Mouse (Mus musculus) MEL (cell line): ENCODE measurements around the gene Nphp4. TPM values are rescaled to one million over a fixed set of nuclear protein-coding genes. Genes with fewer than 3 reads are reported as not detected.

Source experiments
- DNase-seq: peaks from one replicate; pipeline ENCODE4 v3.0.0; 2011; ENCODE audit warnings: low read depth, low spot score
- H3K27ac ChIP-seq: 2 replicates; pipeline ENCODE4 v1.5.1; 2012; ENCODE audit warnings: low read depth, mild to moderate bottlenecking, control low read depth, low read length, moderate library complexity; ENCODE audit not compliant: control insufficient read depth
- H3K27me3 ChIP-seq, 2 experiments: fragments of 150-350 bp in 1 of 2; sonication (generic) in 1 of 2; 2 replicates each; pipeline ENCODE4 v1.6.1; 2012; ENCODE audit warnings: low read length in 2 of 2, mild to moderate bottlenecking in 2 of 2, improper control_type of control experiment in 1 of 2, moderate library complexity in 1 of 2; ENCODE audit not compliant: insufficient read depth in 2 of 2, control insufficient read depth in 1 of 2
- H3K36me3 ChIP-seq, 2 experiments: 2 replicates each; pipeline ENCODE4 v1.6.1; 2012 to 2014; ENCODE audit warnings: low read length in 2 of 2, improper control_type of control experiment in 1 of 2, inconsistent platforms in 1 of 2, mild to moderate bottlenecking in 1 of 2; ENCODE audit not compliant: insufficient read depth in 2 of 2, control insufficient read depth in 1 of 2
- H3K4me1 ChIP-seq, 2 experiments: fragments of 150-350 bp in 1 of 2; sonication (generic) in 1 of 2; 2 replicates each; pipeline ENCODE4 v1.6.1; 2012; ENCODE audit warnings: low read length in 2 of 2, improper control_type of control experiment in 1 of 2, mild to moderate bottlenecking in 1 of 2; ENCODE audit not compliant: insufficient read depth in 2 of 2, control insufficient read depth in 1 of 2
- H3K4me3 ChIP-seq, 2 experiments: fragments of 150-350 bp in 1 of 2; sonication (generic) in 1 of 2; 2 replicates each; pipeline ENCODE4 v1.5.1; 2012; ENCODE audit warnings: low read depth in 2 of 2, low read length in 2 of 2, mild to moderate bottlenecking in 2 of 2, moderate library complexity in 2 of 2, control low read depth in 1 of 2, improper control_type of control experiment in 1 of 2; ENCODE audit not compliant: control insufficient read depth in 1 of 2, insufficient read depth in 1 of 2
- H3K79me2 ChIP-seq: 2 replicates; pipeline ENCODE4 v1.6.1; 2012; ENCODE audit warnings: mild to moderate bottlenecking, low read length, moderate library complexity; ENCODE audit not compliant: control insufficient read depth, poor library complexity, insufficient read depth
- H3K9ac ChIP-seq: 2 replicates; pipeline ENCODE4 v1.6.1; 2012; ENCODE audit warnings: low read depth, mild to moderate bottlenecking, control low read depth, low read length, moderate library complexity; ENCODE audit not compliant: control insufficient read depth, poor library complexity, severe bottlenecking
- H3K9me3 ChIP-seq: fragments of 150-350 bp; sonication (generic); replicated peaks from 2 replicates; pipeline ENCODE4 v1.6.1; 2012; ENCODE audit warnings: mild to moderate bottlenecking, low read length, improper control_type of control experiment, moderate library complexity; ENCODE audit not compliant: insufficient read depth
- CTCF ChIP-seq, 3 experiments: IDR thresholded peaks in 2 of 3; conservative IDR thresholded peaks in 1 of 3; 2 replicates each; pipeline ENCODE4 v1.5.1; 2011 to 2012; ENCODE audit warnings: low read length in 3 of 3, low read depth in 2 of 3, mild to moderate bottlenecking in 2 of 3, improper control_type of control experiment in 1 of 3, inconsistent platforms in 1 of 3, mixed read lengths in 1 of 3, moderate library complexity in 1 of 3; ENCODE audit not compliant: control insufficient read depth in 1 of 3, insufficient read depth in 1 of 3, poor library complexity in 1 of 3, severe bottlenecking in 1 of 3
- MAFK ChIP-seq: IDR thresholded peaks from 2 replicates; pipeline ENCODE4 v1.6.1; 2011; ENCODE audit warnings: low read depth, mild to moderate bottlenecking, low read length, improper control_type of control experiment, borderline replicate concordance
- MAZ ChIP-seq: IDR thresholded peaks from 2 replicates; pipeline ENCODE4 v1.6.1; 2012; ENCODE audit warnings: low read depth, mild to moderate bottlenecking, inconsistent platforms, low read length, improper control_type of control experiment
- NRF1 ChIP-seq: IDR thresholded peaks from 2 replicates; pipeline ENCODE4 v1.6.1; 2014; ENCODE audit warnings: low read depth, mild to moderate bottlenecking, inconsistent platforms, low read length, improper control_type of control experiment, moderate library complexity; ENCODE audit not compliant: poor library complexity, insufficient read depth, severe bottlenecking
- POLR2A ChIP-seq, 2 experiments: IDR thresholded peaks; 2 replicates each; pipeline ENCODE4 v1.6.1; 2011 to 2012; ENCODE audit warnings: low read length in 2 of 2, mild to moderate bottlenecking in 2 of 2, control low read depth in 1 of 2, improper control_type of control experiment in 1 of 2, low read depth in 1 of 2, moderate library complexity in 1 of 2; ENCODE audit not compliant: control insufficient read depth in 1 of 2, insufficient read depth in 1 of 2, poor library complexity in 1 of 2
- RAD21 ChIP-seq: IDR thresholded peaks from 2 replicates; pipeline ENCODE4 v1.6.1; 2011; ENCODE audit warnings: mild to moderate bottlenecking, low read depth, low read length, improper control_type of control experiment
- SMC3 ChIP-seq: IDR thresholded peaks from 2 replicates; pipeline ENCODE4 v1.6.1; 2011; ENCODE audit warnings: low read depth, low read length, improper control_type of control experiment
- TBP ChIP-seq: IDR thresholded peaks from 2 replicates; pipeline ENCODE4 v1.8.0; 2011; ENCODE audit warnings: low read depth, low read length, improper control_type of control experiment
- ZC3H11A ChIP-seq: IDR thresholded peaks from 2 replicates; pipeline ENCODE4 v1.6.1; 2012; ENCODE audit warnings: low read depth, mild to moderate bottlenecking, inconsistent platforms, low read length, improper control_type of control experiment
- polyA plus RNA-seq, 2 experiments: library from polyadenylated mRNA; stranded (reverse) in 1 of 2; unstranded in 1 of 2; fragments of >175 nt in 1 of 2; fragments of >200 nt in 1 of 2; gene quantifications; 2 replicates each; pipeline versions ENCODE4 v1.2.1 to v1.2.4; 2012; ENCODE audit warnings: low replicate concordance in 2 of 2, low read depth in 1 of 2; ENCODE audit not compliant: insufficient read length in 2 of 2, insufficient read depth in 1 of 2, missing spikeins in 1 of 2
- total RNA-seq: library from RNA; depleted of rRNA; stranded (reverse); fragments of 300-350 nt; gene quantifications from 2 replicates; pipeline ENCODE4 v1.2.3, GENCODE M21; 2012; rRNA removed

The Nphp4 gene
- total RNA-seq, result not detected in 2 replicates
- not detected for polyA plus RNA-seq

DNA sequence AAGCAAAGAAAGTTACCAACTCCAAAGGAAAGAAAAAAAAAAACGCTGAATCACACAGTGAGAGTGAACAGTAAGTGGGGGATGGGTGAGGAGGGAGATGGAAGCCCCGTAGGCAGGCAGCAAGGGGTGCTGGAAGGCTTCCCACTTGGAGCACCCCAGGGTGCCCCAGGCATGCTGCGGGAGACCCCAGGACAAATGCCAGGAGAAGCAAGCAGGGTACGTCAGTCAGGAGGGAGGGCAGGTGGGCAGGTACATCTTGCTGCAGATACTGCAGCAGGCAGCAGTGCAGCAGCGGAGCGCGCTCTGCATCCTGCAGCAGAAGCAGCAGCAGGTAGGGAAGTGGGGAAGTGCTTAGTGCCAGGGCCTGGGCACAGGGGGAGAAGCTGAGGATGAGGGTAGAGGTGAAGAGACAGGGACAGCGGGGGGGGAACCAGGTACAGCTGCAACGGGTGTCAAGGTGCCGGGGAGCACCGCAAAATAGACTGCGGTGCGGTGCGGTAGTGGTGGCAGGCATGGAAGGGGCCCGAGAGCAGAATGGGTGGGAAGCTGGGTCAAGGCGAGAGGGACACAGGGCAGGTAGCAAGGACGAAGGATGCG is at the start of gene Nphp4:
Nphp4 (plus strand) TSS at position 280 of the 597 bp plus-strand sequence.
- H3K9me3 ChIP-seq, result no peaks in the 10 kb centered on the region
- no peak within 1 kb of the TSS for H3K27ac ChIP-seq
- no peak for TF ChIP-seq MAFK
- no peak within 1 kb of the TSS for H3K4me3 ChIP-seq
- no peaks in the 10 kb centered on the region for H3K36me3 ChIP-seq
- no peak for DNase-seq
- no peak within 1 kb of the TSS for H3K9ac ChIP-seq
- no peaks in the 10 kb centered on the region for H3K27me3 ChIP-seq
- H3K4me1 ChIP-seq, result no peaks in the 10 kb centered on the region
- H3K79me2 ChIP-seq, result no peaks in the 10 kb centered on the region

DNA sequence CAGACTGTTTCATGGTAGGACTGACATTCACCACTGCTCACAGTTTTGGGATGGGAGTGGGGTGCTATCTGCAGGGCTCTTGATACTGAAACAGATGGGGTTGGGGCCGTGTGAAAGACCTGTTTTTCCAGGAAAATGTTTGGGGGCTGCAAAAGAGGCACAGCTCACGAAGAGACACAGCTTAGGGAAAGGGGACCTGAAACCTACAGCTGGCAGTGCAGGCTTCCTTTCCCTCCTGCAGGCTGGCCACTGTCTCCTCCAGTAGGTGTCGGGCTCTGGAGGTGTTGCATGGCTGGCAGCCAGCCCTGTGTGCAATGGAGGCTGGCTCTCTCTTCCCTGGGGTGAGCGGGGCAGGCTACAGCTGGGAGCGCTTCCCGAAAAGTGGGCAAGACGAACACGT is 48.2 kb upstream of the Nphp4 start:
- peaks cover 0 to 2% of the 10 kb centered on the region in 2 experiments; a peak in 2 of 4 replicates for H3K36me3 ChIP-seq
- H3K27me3 ChIP-seq, result no peaks in the 10 kb centered on the region
- H3K27ac ChIP-seq, result no peak overlapping the region
- DNase-seq, result no peak
- no peak overlapping the region for H3K9ac ChIP-seq
- TF ChIP-seq ZC3H11A (no peak), POLR2A (IDR thresholded peaks at IDR 0.05; ENCODE audit: control insufficient read depth in 1 of 2, insufficient read depth in 1 of 2, low read depth in 1 of 2, low read length in 2 of 2, poor library complexity in 1 of 2) (0 out of 4 replicates have a peak, but pooled peaks of 1 of the 2 experiments have one; percentile 1), TBP (no peak)
- no peaks in the 10 kb centered on the region for H3K79me2 ChIP-seq
- H3K9me3 ChIP-seq, result no peaks in the 10 kb centered on the region
- no peaks in the 10 kb centered on the region for H3K4me1 ChIP-seq
- no peak overlapping the region for H3K4me3 ChIP-seq

DNA sequence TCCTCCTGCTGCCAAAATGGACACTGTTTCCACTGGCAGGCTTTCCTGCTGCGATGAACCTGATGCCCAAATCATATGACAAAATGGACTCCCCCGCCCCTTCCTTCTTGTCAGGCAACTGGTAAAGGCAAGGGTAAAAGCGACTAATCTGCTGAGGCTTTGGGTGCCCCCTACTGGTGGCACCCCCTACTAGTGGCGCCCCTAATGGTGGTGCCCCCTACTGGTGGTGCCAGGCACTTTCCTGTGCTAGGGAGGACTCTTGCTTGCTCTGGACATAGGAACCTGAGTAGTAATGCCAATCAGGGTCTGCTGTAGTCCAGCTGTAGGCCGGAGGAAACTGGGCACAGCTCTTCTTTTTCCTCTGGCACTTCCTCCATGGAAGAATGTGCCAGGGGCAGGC is 44.2 kb upstream of the Nphp4 start:
- DNase-seq, result peak; percentile 58
- Histone ChIP-seq H3K79me2 (no peaks in the 10 kb centered on the region), H3K9ac (no peak overlapping the region), H3K27me3 (no peaks in the 10 kb centered on the region), H3K27ac (no peak overlapping the region), H3K4me3 (no peak overlapping the region), H3K4me1 (no peaks in the 10 kb centered on the region), H3K9me3 (no peaks in the 10 kb centered on the region), H3K36me3 (peaks cover 0 to 3% of the 10 kb centered on the region in 2 experiments; a peak in 2 of 4 replicates)
- TF ChIP-seq RAD21 (peak; percentile 12), MAZ (no peak), NRF1 (no peak), SMC3 (peak; percentile 42), CTCF (IDR thresholded peaks at IDR 0.05 in 2 of 3, conservative IDR thresholded peaks at IDR 0.05 in 1 of 3; ENCODE audit: control insufficient read depth in 1 of 3, insufficient read depth in 1 of 3, low read depth in 2 of 3, low read length in 3 of 3, poor library complexity in 1 of 3, severe bottlenecking in 1 of 3) (peak in 2 of 3 experiments; percentile 90 to 94; a peak in 5 of 6 replicates)
